Mouse (Mus musculus) liver, adult 2 months (tissue): Measurements from ENCODE around the gene Nrp2. TPM values are rescaled to one million over a fixed set of nuclear protein-coding genes. Genes with fewer than 3 reads are reported as not detected.

ENCODE experiments used
- DNase-seq: peaks from one replicate; pipeline ENCODE4 v3.0.0-alpha.2; 2011; ENCODE audit warnings: low read depth, low spot score; ENCODE audit errors: extremely low read depth
- H3K27ac ChIP-seq: fragments of 200-500 bp; replicated peaks from 2 replicates; pipeline ENCODE4 v1.5.1; 2012; ENCODE audit warnings: low read depth, mild to moderate bottlenecking, control low read depth, inconsistent platforms, low read length; ENCODE audit not compliant: insufficient read depth
- H3K27me3 ChIP-seq: fragments of 200-500 bp; 2 replicates; pipeline ENCODE4 v1.6.1; 2012; ENCODE audit warnings: mild to moderate bottlenecking, moderate library complexity, low read length, inconsistent platforms; ENCODE audit not compliant: control insufficient read depth, insufficient read depth
- H3K36me3 ChIP-seq: fragments of 200-500 bp; 2 replicates; pipeline ENCODE4 v1.6.1; 2012; ENCODE audit warnings: low read length, inconsistent platforms; ENCODE audit not compliant: control insufficient read depth, insufficient read depth
- H3K4me1 ChIP-seq: fragments of 200-500 bp; 2 replicates; pipeline ENCODE4 v1.6.1; 2011; ENCODE audit warnings: low read length; ENCODE audit not compliant: control insufficient read depth, insufficient read depth
- H3K4me3 ChIP-seq: fragments of 200-500 bp; 2 replicates; pipeline ENCODE4 v1.5.1; 2011; ENCODE audit warnings: low read depth, mild to moderate bottlenecking, control low read depth, low read length, moderate library complexity; ENCODE audit not compliant: insufficient read depth
- H3K79me2 ChIP-seq: fragments of 200-500 bp; 2 replicates; pipeline ENCODE4 v1.6.1; 2012; ENCODE audit warnings: inconsistent platforms, mild to moderate bottlenecking, low read length, moderate library complexity; ENCODE audit not compliant: control insufficient read depth, insufficient read depth
- H3K9ac ChIP-seq: fragments of 200-500 bp; 2 replicates; pipeline ENCODE4 v1.6.1; 2012; ENCODE audit warnings: low read depth, mild to moderate bottlenecking, control low read depth, inconsistent platforms, low read length
- CTCF ChIP-seq: fragments of 200-500 bp; IDR thresholded peaks from 2 replicates; pipeline ENCODE4 v1.5.1; 2011; ENCODE audit warnings: low read depth, low read length, control low read depth
- POLR2A ChIP-seq: fragments of 200-500 bp; IDR thresholded peaks from 2 replicates; pipeline ENCODE4 v1.6.1; 2011; ENCODE audit warnings: low read length, control low read depth; ENCODE audit not compliant: insufficient read depth; ENCODE audit errors: extremely low read depth
- WGBS: fragments of 180-500 bp; shearing (Covaris S2); methylation state at CpG from one replicate; pipeline ENCODE4 v1.1.7; 2018; 5-methylcytosine and 5-hydroxymethylcytosine counted together
- polyA plus RNA-seq: library from polyadenylated mRNA; depleted of rRNA; stranded (reverse); fragments of >200 nt; gene quantifications from 2 replicates; pipeline ENCODE4 v1.2.3, GENCODE M21; 2012
- total RNA-seq: library from RNA; depleted of rRNA; stranded (reverse); fragments of >200 nt; gene quantifications from 2 replicates; pipeline ENCODE4 v1.2.3, GENCODE M21; 2014

Gene Nrp2
- total and polyA plus RNA-seq, 2 experiments: 3.2 to 11.4 TPM

- TF ChIP-seq POLR2A: no peak
- no peak for TF ChIP-seq CTCF
- H3K4me3 ChIP-seq: no peak overlapping the region
- 58% methylated on average over 1 of the region's 1 CpGs for WGBS
Observed at GRCm38 (mm10) chr1:62806014-62806413, 102.9 kb downstream of the Nrp2 start.

GRCm38 (mm10) chr1:62808395-62808794, 105.3 kb downstream of the Nrp2 start:
- Histone ChIP-seq H3K4me1 (peaks cover 11% of the 10 kb centered on the region), H3K36me3 (no peaks in the 10 kb centered on the region), H3K79me2 (no peaks in the 10 kb centered on the region), H3K27me3 (no peaks in the 10 kb centered on the region), H3K4me3 (no peak overlapping the region), H3K27ac (no peak overlapping the region; the same call in 1 of the 2 replicates), H3K9ac (no peak overlapping the region)
- TF ChIP-seq CTCF (no peak), POLR2A (no peak)
- peak; percentile 61 for DNase-seq
- WGBS: 66% methylated on average over 4 of the region's 4 CpGs

More at GRCm38 (mm10) chr1:62806014-62806413, 102.9 kb downstream of the Nrp2 start:
- Histone ChIP-seq H3K79me2 (no peaks in the 10 kb centered on the region), H3K4me1 (peaks cover 9% of the 10 kb centered on the region), H3K9ac (no peak overlapping the region), H3K27me3 (no peaks in the 10 kb centered on the region), H3K27ac (no peak overlapping the region), H3K36me3 (no peaks in the 10 kb centered on the region)
- no peak for DNase-seq

GRCm38 (mm10) chr1:62809601-62810228, 106.6 kb downstream of the Nrp2 start:
- no peak overlapping the region for H3K4me3 ChIP-seq

GRCm38 (mm10) chr1:62811141-62811540, 108.1 kb downstream of the Nrp2 start:
- Histone ChIP-seq H3K36me3 (no peaks in the 10 kb centered on the region), H3K27me3 (no peaks in the 10 kb centered on the region), H3K79me2 (no peaks in the 10 kb centered on the region), H3K4me3 (no peak overlapping the region), H3K27ac (no peak overlapping the region), H3K4me1 (peaks cover 11% of the 10 kb centered on the region), H3K9ac (no peak overlapping the region)
- TF ChIP-seq CTCF (no peak), POLR2A (no peak)
- WGBS: 59% methylated on average over 7 of the region's 7 CpGs
- peak; percentile 65 for DNase-seq

More at GRCm38 (mm10) chr1:62809601-62810228, 106.6 kb downstream of the Nrp2 start:
- Histone ChIP-seq H3K36me3 (no peaks in the 10 kb centered on the region), H3K4me1 (peaks cover 11% of the 10 kb centered on the region), H3K27ac (peak overlapping the region; percentile 88), H3K9ac (no peak overlapping the region; the same call in 1 of the 2 replicates), H3K79me2 (no peaks in the 10 kb centered on the region), H3K27me3 (no peaks in the 10 kb centered on the region)
- TF ChIP-seq POLR2A (no peak), CTCF (no peak)
- DNase-seq: peak; percentile 98
- 31% methylated on average over 8 of the region's 8 CpGs for WGBS

GRCm38 (mm10) chr1:62812701-62813684, 109.9 kb downstream of the Nrp2 start:
- Histone ChIP-seq H3K79me2 (no peaks in the 10 kb centered on the region), H3K27me3 (no peaks in the 10 kb centered on the region), H3K4me1 (peaks cover 11% of the 10 kb centered on the region), H3K36me3 (no peaks in the 10 kb centered on the region), H3K4me3 (no peak overlapping the region), H3K9ac (no peak overlapping the region), H3K27ac (no peak overlapping the region)
- TF ChIP-seq POLR2A: no peak
- no peak for TF ChIP-seq CTCF
- 79% methylated on average over 10 of the region's 10 CpGs for WGBS
- DNase-seq: no peak
